Mouse (Mus musculus) lung, postnatal 4 days (tissue): ENCODE measurements around the gene Slc4a3.

ENCODE experiments used
- DNase-seq, 2 experiments: peaks; one replicate each; pipeline ENCODE4 v3.0.0; 2021

Gene Slc4a3

DNA sequence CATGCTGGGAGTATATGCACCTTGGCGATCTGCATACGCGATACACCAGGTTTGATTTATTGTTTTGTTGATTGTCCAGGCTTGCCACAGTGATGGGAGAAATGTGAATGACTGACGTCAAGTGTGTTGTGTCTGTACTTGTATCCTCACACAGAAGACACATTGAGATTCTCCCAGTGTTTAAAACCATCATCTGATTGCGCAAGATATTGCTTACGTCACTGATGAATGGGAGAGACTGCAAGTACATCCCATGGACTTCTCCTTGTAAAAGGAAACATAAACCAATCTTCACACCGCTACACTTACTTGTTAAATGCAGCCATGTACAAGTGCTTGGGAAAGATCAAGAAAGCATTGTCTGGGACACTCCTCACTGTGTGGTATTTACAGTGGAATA lies 62.2 kb downstream of the Slc4a3 start:
- no peak for DNase-seq

DNA sequence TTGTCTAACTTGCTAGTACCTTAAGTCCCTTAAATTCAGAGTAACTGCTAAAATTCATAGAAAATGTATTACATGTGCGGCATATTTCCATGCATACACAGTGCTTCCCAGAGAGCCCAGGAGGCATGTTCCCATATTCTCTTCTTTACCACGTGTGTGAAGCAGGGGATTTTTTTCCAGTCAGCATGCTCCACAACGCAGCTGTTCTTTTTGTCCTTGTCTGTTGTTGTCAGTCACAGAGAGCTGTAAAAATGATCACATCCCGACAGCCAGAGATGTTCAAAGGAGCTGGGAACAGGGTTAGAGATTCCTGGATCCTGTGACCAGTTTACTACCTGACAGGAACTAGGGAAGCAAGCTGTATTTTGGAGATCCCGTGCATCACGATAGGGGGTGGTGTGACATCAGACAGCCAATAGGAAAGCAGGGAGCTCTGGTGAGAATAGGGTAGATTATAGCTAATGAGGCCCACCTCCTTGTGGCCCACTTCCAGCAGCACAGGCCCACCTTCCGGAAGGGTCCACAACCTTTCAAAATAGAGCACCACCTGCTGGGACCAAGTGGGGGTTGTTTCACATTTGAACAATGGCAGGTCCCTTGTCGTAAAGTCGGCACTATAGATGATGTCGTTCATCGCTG lies 62.7 kb downstream of the Slc4a3 start:
- no peak for DNase-seq

DNA sequence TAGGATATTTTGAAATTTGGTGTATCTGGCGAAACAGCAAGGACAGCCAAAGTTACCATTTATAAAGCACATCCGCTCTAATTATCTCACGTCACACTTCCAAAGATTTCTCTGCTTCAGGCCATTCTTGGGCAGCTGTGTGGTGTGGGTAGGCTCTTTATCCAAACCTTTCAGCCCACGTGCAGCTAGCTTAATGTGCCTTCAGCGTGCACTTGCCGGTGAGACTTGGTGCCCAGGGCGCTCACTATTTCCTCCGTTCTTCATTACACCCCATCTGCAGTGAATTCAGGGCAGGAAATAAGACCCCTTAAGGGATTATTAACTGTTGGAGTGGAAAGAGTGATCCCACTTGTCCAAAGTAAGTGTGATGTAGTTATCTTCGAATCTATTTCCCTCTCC lies 63.2 kb downstream of the Slc4a3 start:
- DNase-seq = no peak

DNA sequence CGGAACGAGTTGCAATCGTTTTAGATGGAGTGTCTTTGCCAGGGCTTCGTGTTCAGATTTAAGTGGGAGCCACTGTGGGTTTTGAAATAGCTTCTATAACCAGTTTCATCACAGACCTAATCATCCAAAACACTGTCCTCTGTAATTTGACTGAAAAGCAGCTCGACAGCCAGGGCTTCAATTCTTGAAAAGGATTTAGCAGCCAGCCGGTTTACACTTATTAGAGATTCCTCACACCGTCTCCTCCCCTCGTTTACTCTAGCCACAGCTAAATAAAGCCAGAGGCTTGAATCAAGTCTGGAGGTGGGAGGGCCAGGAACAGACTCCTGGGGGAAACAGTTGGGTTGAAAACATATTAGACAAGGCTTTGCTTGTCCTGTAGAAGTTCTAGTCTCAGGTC lies 64.5 kb downstream of the Slc4a3 start:
- no peak for DNase-seq
